Mouse (Mus musculus) spleen, adult 2 months (tissue): ENCODE results near the gene Sergef.

Experiments
- CTCF ChIP-seq: fragments of 200-500 bp; IDR thresholded peaks from 2 replicates; pipeline ENCODE4 v1.5.1; 2011; ENCODE audit warnings: mild to moderate bottlenecking, inconsistent platforms; ENCODE audit not compliant: insufficient read depth, insufficient read length, insufficient replicate concordance; ENCODE audit errors: extremely low read depth
- POLR2A ChIP-seq: fragments of 200-500 bp; IDR thresholded peaks from 2 replicates; pipeline ENCODE4 v1.6.1; 2011; ENCODE audit warnings: low read depth, low read length, inconsistent platforms

- TF ChIP-seq CTCF, result no peak
- no peak for TF ChIP-seq POLR2A
Observed at GRCm38 (mm10) chr7:46443163-46443562, 196.4 kb downstream of the Sergef start.
